Mouse (Mus musculus): ENCODE results near the gene Hist2h2ac. TPM values are rescaled to one million over a fixed set of nuclear protein-coding genes. Genes with fewer than 3 reads are reported as not detected.
"Not testable (repeated sequence)": the region's sequence is repeated elsewhere in the genome, so short reads cannot be mapped to it uniquely, and the experiment has no call there.

Hist2h2ac gene
- polyA plus RNA-seq, 1 experiment from 2014 or later, result 2.3 TPM

DNA sequence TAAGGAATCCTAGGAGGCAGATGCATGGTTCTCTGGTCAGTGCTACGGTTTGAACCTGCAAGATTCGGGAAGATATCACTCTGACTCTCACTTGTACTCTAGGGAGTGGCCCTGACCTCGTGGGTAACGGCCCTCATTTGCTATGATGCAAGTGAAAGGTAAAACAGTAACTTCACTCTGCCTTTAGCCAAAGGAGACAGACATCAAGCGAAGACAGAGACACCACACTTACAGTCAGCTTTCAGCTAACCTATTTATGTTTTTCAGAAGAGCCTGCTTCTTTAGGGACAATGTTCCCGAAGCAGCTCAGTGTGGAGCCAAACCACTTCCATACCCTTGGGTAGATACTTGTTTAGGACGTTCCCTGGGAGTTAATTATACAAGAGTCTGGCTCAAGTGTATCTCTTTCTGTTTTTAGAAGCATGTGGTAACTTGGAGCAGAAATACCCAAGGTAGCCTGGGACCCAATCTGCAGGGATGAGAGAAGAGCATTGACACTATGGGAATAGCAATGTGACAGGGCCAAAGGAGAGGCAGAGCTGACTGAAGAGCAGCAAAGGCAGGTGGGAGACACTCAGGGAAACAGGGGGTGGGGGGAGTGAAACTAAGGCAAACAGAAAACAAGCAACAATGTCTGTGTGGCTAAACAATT is 23.4 kb upstream of the Hist2h2ac start:
- peak overlapping the region; percentile 80; the same call in 1 of the 2 replicates for H3K9ac ChIP-seq
- no peak for DNase-seq (ENCODE audit: low spot score)
- no peak for ATAC-seq (ENCODE audit: low FRiP score)
- 88% methylated on average over 7 of the region's 7 CpGs for WGBS
- peaks cover 19% of the 10 kb centered on the region; the same call in 1 of the 2 replicates for H3K4me1 ChIP-seq (replicated peaks; ENCODE audit: control insufficient read depth, insufficient read depth, low read length)
- no peaks in the 10 kb centered on the region for H3K9me3 ChIP-seq (ENCODE audit: control insufficient read depth, low read length)
- no peaks in the 10 kb centered on the region for H3K27me3 ChIP-seq (ENCODE audit: control insufficient read depth, insufficient read depth, low read length)
- H3K4me2 ChIP-seq (replicated peaks), result peak overlapping the region; percentile 80
- H3K27ac ChIP-seq, result peak overlapping the region; percentile 95
- no peaks in the 10 kb centered on the region for H3K36me3 ChIP-seq (replicated peaks; ENCODE audit: control insufficient read depth, insufficient read depth)
- H3K4me3 ChIP-seq (replicated peaks; ENCODE audit: low read length), result peak overlapping the region; percentile 44

- peak overlapping the region; percentile 51 for H3K4me2 ChIP-seq (replicated peaks)
- H3K4me3 ChIP-seq (replicated peaks; ENCODE audit: low read length), result peak overlapping the region; percentile 25
- 70% methylated on average over 9 of the region's 9 CpGs for WGBS
- no peak for DNase-seq (ENCODE audit: low spot score)
- no peaks in the 10 kb centered on the region for H3K27me3 ChIP-seq (ENCODE audit: control insufficient read depth, insufficient read depth, low read length)
- H3K9me3 ChIP-seq (ENCODE audit: control insufficient read depth, low read length), result no peaks in the 10 kb centered on the region
- no peak for ATAC-seq (ENCODE audit: low FRiP score)
- H3K4me1 ChIP-seq (replicated peaks; ENCODE audit: control insufficient read depth, insufficient read depth, low read length), result peaks cover 22% of the 10 kb centered on the region
- H3K36me3 ChIP-seq (replicated peaks; ENCODE audit: control insufficient read depth, insufficient read depth), result no peaks in the 10 kb centered on the region
- H3K9ac ChIP-seq, result peak overlapping the region; percentile 52
- H3K27ac ChIP-seq, result peak overlapping the region; percentile 80
These were observed 20.1 kb upstream of the Hist2h2ac start for GRCm38 (mm10) chr3:96240799-96241197.

GRCm38 (mm10) chr3:96239949-96240798 is 19.5 kb upstream of the Hist2h2ac start, which contains the start of gene Hist2h2aa2:
Gene Hist2h2aa2 (minus strand): TSS chr3:96240276.
- 7% methylated on average over 17 of the region's 85 CpGs for WGBS
- ATAC-seq (ENCODE audit: low FRiP score) (peak; percentile 92), DNase-seq (ENCODE audit: low spot score) (peak; percentile 67)
- peak within 1 kb of the TSS; percentile 51 for H3K4me2 ChIP-seq (replicated peaks)
- H3K9me3 ChIP-seq (ENCODE audit: control insufficient read depth, low read length); H3K36me3 ChIP-seq (replicated peaks; ENCODE audit: control insufficient read depth, insufficient read depth); H3K27me3 ChIP-seq (ENCODE audit: control insufficient read depth, insufficient read depth, low read length): not testable (repeated sequence)
- H3K9ac ChIP-seq, result peak within 1 kb of the TSS; percentile 52
- H3K4me1 ChIP-seq (replicated peaks; ENCODE audit: control insufficient read depth, insufficient read depth, low read length), result peaks cover 22% of the 10 kb centered on the region
- H3K4me3 ChIP-seq (replicated peaks; ENCODE audit: low read length), result peak within 1 kb of the TSS; percentile 27
- peak within 1 kb of the TSS; percentile 80 for H3K27ac ChIP-seq

- H3K9me3 ChIP-seq (ENCODE audit: control insufficient read depth, low read length); DNase-seq (ENCODE audit: low spot score); H3K36me3 ChIP-seq (replicated peaks; ENCODE audit: control insufficient read depth, insufficient read depth); H3K27me3 ChIP-seq (ENCODE audit: control insufficient read depth, insufficient read depth, low read length): not testable (repeated sequence)
- peak within 1 kb of the TSS; percentile 59; the same call in 1 of the 2 replicates for H3K27ac ChIP-seq
- peaks cover 15% of the 10 kb centered on the region for H3K4me1 ChIP-seq (replicated peaks; ENCODE audit: control insufficient read depth, insufficient read depth, low read length)
- H3K4me2 ChIP-seq (replicated peaks), result peak within 1 kb of the TSS; percentile 48
- ATAC-seq (ENCODE audit: low FRiP score), result peak; percentile 91
- H3K4me3 ChIP-seq (replicated peaks; ENCODE audit: low read length), result peak within 1 kb of the TSS; percentile 27
- peak within 1 kb of the TSS; percentile 49; the same call in 1 of the 2 replicates for H3K9ac ChIP-seq
- 0% methylated on average over 10 of the region's 68 CpGs for WGBS
These were observed 18.5 kb upstream of the Hist2h2ac start, which contains the start of gene Hist2h3c2 for GRCm38 (mm10) chr3:96238954-96239793. Gene Hist2h3c2 (minus strand): TSS chr3:96239127.

- 0% methylated on average over 12 of the region's 12 CpGs for WGBS
- Histone ChIP-seq H3K4me2 (replicated peaks) (peak overlapping the region; percentile 48), H3K4me3 (replicated peaks; ENCODE audit: low read length) (peak overlapping the region; percentile 27), H3K27ac (no peak overlapping the region), H3K9me3 (ENCODE audit: control insufficient read depth, low read length) (no peaks in the 10 kb centered on the region), H3K9ac (peak overlapping the region; percentile 49; the same call in 1 of the 2 replicates), H3K4me1 (replicated peaks; ENCODE audit: control insufficient read depth, insufficient read depth, low read length) (peaks cover 12% of the 10 kb centered on the region), H3K27me3 (ENCODE audit: control insufficient read depth, insufficient read depth, low read length) (no peaks in the 10 kb centered on the region), H3K36me3 (replicated peaks; ENCODE audit: control insufficient read depth, insufficient read depth) (no peaks in the 10 kb centered on the region)
- DNase-seq (ENCODE audit: low spot score) (peak; percentile 47), ATAC-seq (ENCODE audit: low FRiP score) (no peak)
These were observed 17.3 kb upstream of the Hist2h2ac start for GRCm38 (mm10) chr3:96237904-96238511.

DNA sequence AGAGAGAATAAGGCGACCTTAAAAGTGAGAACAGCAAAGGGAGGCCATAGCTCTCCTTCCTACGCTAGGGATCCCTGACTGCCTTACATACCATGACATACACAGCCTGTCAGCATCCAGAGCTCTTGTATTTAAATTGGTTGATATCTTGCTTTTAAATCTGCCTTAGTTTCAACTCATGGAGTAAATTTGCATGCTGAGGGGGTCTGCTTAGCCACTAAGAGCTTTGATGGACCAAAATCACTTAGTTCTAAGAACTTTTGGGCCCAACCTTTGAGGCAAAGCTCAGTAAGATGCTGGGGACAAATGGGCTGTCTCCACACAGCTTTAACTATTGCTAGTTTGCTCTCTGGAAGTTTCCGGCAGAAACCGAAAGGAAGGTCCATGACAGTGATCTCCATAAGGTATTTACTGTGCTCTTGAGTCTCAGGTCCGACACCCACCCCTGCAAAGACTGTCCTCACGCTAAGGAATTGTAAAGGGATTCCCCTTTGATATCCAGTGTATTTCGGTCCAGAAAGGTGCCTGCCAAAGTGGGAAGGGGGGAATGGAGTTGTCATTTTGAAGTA is 16.7 kb upstream of the Hist2h2ac start:
- Histone ChIP-seq H3K9me3 (ENCODE audit: control insufficient read depth, low read length) (no peaks in the 10 kb centered on the region), H3K9ac (peak overlapping the region; percentile 49; the same call in 1 of the 2 replicates), H3K4me3 (replicated peaks; ENCODE audit: low read length) (peak overlapping the region; percentile 27), H3K4me2 (replicated peaks) (peak overlapping the region; percentile 48), H3K4me1 (replicated peaks; ENCODE audit: control insufficient read depth, insufficient read depth, low read length) (peaks cover 12% of the 10 kb centered on the region), H3K27ac (no peak overlapping the region), H3K36me3 (replicated peaks; ENCODE audit: control insufficient read depth, insufficient read depth) (no peaks in the 10 kb centered on the region), H3K27me3 (ENCODE audit: control insufficient read depth, insufficient read depth, low read length) (no peaks in the 10 kb centered on the region)
- ATAC-seq (ENCODE audit: low FRiP score), result no peak
- 31% methylated on average over 7 of the region's 7 CpGs for WGBS
- no peak for DNase-seq (ENCODE audit: low spot score)

- no peak overlapping the region for H3K4me3 ChIP-seq (replicated peaks; ENCODE audit: low read length)
These were observed 16.2 kb upstream of the Hist2h2ac start for GRCm38 (mm10) chr3:96236834-96237334.

DNA sequence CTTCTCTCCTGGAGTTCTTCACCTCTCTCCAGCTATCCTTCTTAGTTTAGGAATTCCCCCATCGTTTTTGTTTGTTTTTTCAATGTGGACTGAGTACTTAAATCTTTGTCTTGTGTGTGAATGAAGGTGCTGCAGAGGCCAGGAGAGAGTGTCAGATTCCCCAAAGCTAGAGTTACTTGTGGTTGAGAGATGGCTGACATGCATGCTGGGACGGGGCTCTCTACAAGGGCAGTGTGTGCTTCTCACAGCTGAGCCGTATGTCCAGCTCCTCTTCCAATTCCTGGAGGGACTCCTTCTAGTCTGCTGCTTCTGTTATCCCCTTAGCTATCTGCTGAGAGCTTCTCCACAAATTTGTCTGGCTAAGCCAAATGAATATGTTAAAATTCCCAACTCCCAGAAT is 15.2 kb upstream of the Hist2h2ac start:
- H3K27me3 ChIP-seq (ENCODE audit: control insufficient read depth, insufficient read depth, low read length), result no peaks in the 10 kb centered on the region
- H3K36me3 ChIP-seq (replicated peaks; ENCODE audit: control insufficient read depth, insufficient read depth), result no peaks in the 10 kb centered on the region
- no peak overlapping the region for H3K9ac ChIP-seq
- no peaks in the 10 kb centered on the region for H3K9me3 ChIP-seq (ENCODE audit: control insufficient read depth, low read length)
- no peak overlapping the region for H3K4me2 ChIP-seq (replicated peaks)
- H3K4me3 ChIP-seq (replicated peaks; ENCODE audit: low read length), result no peak overlapping the region
- WGBS, result 78% methylated on average over 3 of the region's 3 CpGs
- no peak for DNase-seq (ENCODE audit: low spot score)
- H3K27ac ChIP-seq, result no peak overlapping the region
- no peak for ATAC-seq (ENCODE audit: low FRiP score)
- peaks cover 11% of the 10 kb centered on the region for H3K4me1 ChIP-seq (replicated peaks; ENCODE audit: control insufficient read depth, insufficient read depth, low read length)

More at GRCm38 (mm10) chr3:96236834-96237334, 16.2 kb upstream of the Hist2h2ac start:
- H3K4me1 ChIP-seq (replicated peaks; ENCODE audit: control insufficient read depth, insufficient read depth, low read length), result peaks cover 12% of the 10 kb centered on the region
- H3K9me3 ChIP-seq (ENCODE audit: control insufficient read depth, low read length), result no peaks in the 10 kb centered on the region
- WGBS, result 85% methylated on average over 4 of the region's 4 CpGs
- no peaks in the 10 kb centered on the region for H3K36me3 ChIP-seq (replicated peaks; ENCODE audit: control insufficient read depth, insufficient read depth)
- no peak overlapping the region for H3K9ac ChIP-seq
- no peak for DNase-seq (ENCODE audit: low spot score)
- H3K27me3 ChIP-seq (ENCODE audit: control insufficient read depth, insufficient read depth, low read length), result no peaks in the 10 kb centered on the region
- no peak for ATAC-seq (ENCODE audit: low FRiP score)
- H3K4me2 ChIP-seq (replicated peaks), result peak overlapping the region; percentile 48
- no peak overlapping the region for H3K27ac ChIP-seq
